In genomic region chr5:24525360-24526189, GRCm38 (mm10) we compare ENCODE assay signal across 8 mouse cellular contexts. TPM values are rescaled to one million over a fixed set of nuclear protein-coding genes. Genes with fewer than 3 reads are reported as not detected.
DNase-seq lines count a peak whose midpoint lies in the region; ATAC-seq and TF ChIP-seq lines count a peak whose summit lies in the region.

No protein-coding gene starts in this region.

- H3K9ac ChIP-seq in kidney, embryonic 14.5 days (ENCODE audit: low read depth, low read length), result no peak overlapping the region
- no peak overlapping the region for H3K9ac ChIP-seq in intestine, postnatal 0 days (ENCODE audit: low read depth, low read length)
- peak overlapping the region; percentile 62 for H3K9ac ChIP-seq in neural tube, embryonic 11.5 days (ENCODE audit: low read length)

- 4% methylated on average over 34 of the region's 34 CpGs for WGBS in kidney, embryonic 14.5 days
- WGBS in forebrain, embryonic 10.5 days, result 2% methylated on average over 34 of the region's 34 CpGs
- 4% methylated on average over 34 of the region's 34 CpGs for WGBS in intestine, postnatal 0 days
- WGBS in neural tube, embryonic 11.5 days, result 3% methylated on average over 34 of the region's 34 CpGs

- no peaks in the 10 kb centered on the region for H3K36me3 ChIP-seq in kidney, embryonic 14.5 days (ENCODE audit: control insufficient read depth, insufficient read depth, low read length)
- H3K36me3 ChIP-seq in forebrain, embryonic 10.5 days (replicated peaks), result no peaks in the 10 kb centered on the region
- no peaks in the 10 kb centered on the region for H3K36me3 ChIP-seq in intestine, postnatal 0 days (ENCODE audit: control insufficient read depth, insufficient read depth)
- H3K36me3 ChIP-seq in neural tube, embryonic 11.5 days (ENCODE audit: control insufficient read depth, insufficient read depth, low read length), result no peaks in the 10 kb centered on the region

- H3K27ac ChIP-seq in kidney, embryonic 14.5 days (ENCODE audit: low read depth, low read length), result no peak overlapping the region
- H3K27ac ChIP-seq in forebrain, embryonic 10.5 days, result peak overlapping the region; percentile 74; the same call in 1 of the 2 replicates
- no peak overlapping the region for H3K27ac ChIP-seq in intestine, postnatal 0 days (ENCODE audit: low read depth, low read length)
- no peak overlapping the region for H3K27ac ChIP-seq in neural tube, embryonic 11.5 days (ENCODE audit: low read depth, low read length)

- H3K4me2 ChIP-seq in kidney, embryonic 14.5 days (replicated peaks; ENCODE audit: low read depth, low read length), result peak overlapping the region; percentile 87
- H3K4me2 ChIP-seq in intestine, postnatal 0 days (replicated peaks; ENCODE audit: low read depth), result peak overlapping the region; percentile 73
- H3K4me2 ChIP-seq in neural tube, embryonic 11.5 days (ENCODE audit: low read depth), result peak overlapping the region; percentile 86

- H3K9me3 ChIP-seq in kidney, embryonic 14.5 days (ENCODE audit: control insufficient read depth, low read length), result no peaks in the 10 kb centered on the region
- no peaks in the 10 kb centered on the region for H3K9me3 ChIP-seq in forebrain, embryonic 10.5 days
- no peaks in the 10 kb centered on the region for H3K9me3 ChIP-seq in intestine, postnatal 0 days (ENCODE audit: control insufficient read depth)
- H3K9me3 ChIP-seq in neural tube, embryonic 11.5 days (ENCODE audit: control insufficient read depth, low read length), result no peaks in the 10 kb centered on the region

- peaks cover 88% of the 10 kb centered on the region for H3K27me3 ChIP-seq in kidney, embryonic 14.5 days (ENCODE audit: control insufficient read depth, insufficient read depth, low read length)
- peaks cover 99% of the 10 kb centered on the region for H3K27me3 ChIP-seq in forebrain, embryonic 10.5 days (ENCODE audit: poor library complexity, severe bottlenecking)
- peaks cover 85% of the 10 kb centered on the region for H3K27me3 ChIP-seq in intestine, postnatal 0 days (replicated peaks; ENCODE audit: control insufficient read depth, insufficient read depth, low read length)
- peaks cover 53% of the 10 kb centered on the region for H3K27me3 ChIP-seq in neural tube, embryonic 11.5 days (ENCODE audit: control insufficient read depth, insufficient read depth, low read length)

- peaks cover 13% of the 10 kb centered on the region for H3K4me1 ChIP-seq in kidney, embryonic 14.5 days (ENCODE audit: control insufficient read depth, insufficient read depth, low read length)
- peaks cover 60% of the 10 kb centered on the region for H3K4me1 ChIP-seq in forebrain, embryonic 10.5 days
- H3K4me1 ChIP-seq in intestine, postnatal 0 days (replicated peaks; ENCODE audit: control insufficient read depth, insufficient read depth, low read length), result peaks cover 4% of the 10 kb centered on the region; the same call in 1 of the 2 replicates
- H3K4me1 ChIP-seq in neural tube, embryonic 11.5 days (ENCODE audit: control insufficient read depth, insufficient read depth, low read length), result peaks cover 8% of the 10 kb centered on the region

- DNase-seq in kidney, adult 9 months, result no peak
- DNase-seq in forebrain, embryonic 10.5 days (ENCODE audit: extremely low spot score, low spot score), result peak; percentile 37
- DNase-seq in neural tube, embryonic 11.5 days (ENCODE audit: low spot score), result no peak
- DNase-seq in spleen, postnatal 10 days (ENCODE audit: low spot score in 2 of 2), result no peak
- DNase-seq in frontal cortex, postnatal 14 days (ENCODE audit: low spot score in 2 of 2), result no peak

- peak overlapping the region; percentile 45 for H3K4me3 ChIP-seq in kidney, embryonic 14.5 days (ENCODE audit: low read length)
- peak overlapping the region; percentile 56 for H3K4me3 ChIP-seq in forebrain, embryonic 10.5 days
- peak overlapping the region; percentile 37 for H3K4me3 ChIP-seq in intestine, postnatal 0 days (ENCODE audit: low read depth, low read length)
- H3K4me3 ChIP-seq in neural tube, embryonic 11.5 days (ENCODE audit: low read depth, low read length), result peak overlapping the region; percentile 50

- no peak for ATAC-seq in kidney, embryonic 14.5 days (ENCODE audit: low FRiP score, low TSS enrichment)
- no peak for ATAC-seq in intestine, postnatal 0 days
- 0 out of 2 replicates have a peak, but pooled peaks have one; percentile 2 for ATAC-seq in neural tube, embryonic 11.5 days (ENCODE audit: insufficient read depth, low FRiP score, low TSS enrichment)
- ATAC-seq in CD4-positive, CD25-positive, alpha-beta regulatory T cell, adult 4 months, result no peak

- no peak for TF ChIP-seq CTCF in intestine, postnatal 0 days (IDR thresholded peaks at IDR 0.05; ENCODE audit: low read depth)

RNA-seq across cellular contexts. Expression of gene Gbx1, which starts 1.4 kb away (rescaled TPM):
- 0.05 TPM in 1 of 2 replicates, not detected in the other for polyA plus RNA-seq in kidney, embryonic 14.5 days (2014; fragmentation: Nextera tagmentation; extraction: Ambion mirVana)
- 0.09 and 0.21 TPM in 2 replicates for polyA plus RNA-seq in forebrain, embryonic 10.5 days (2016; fragmentation: Nextera tagmentation; extraction: Ambion mirVana)
- polyA plus RNA-seq in intestine, postnatal 0 days (2015; fragmentation: Nextera tagmentation; extraction: Ambion mirVana), result not detected in 2 replicates
- 0.92 and 1.3 TPM in 2 replicates for polyA plus RNA-seq in neural tube, embryonic 11.5 days (2014; fragmentation: Nextera tagmentation; extraction: Ambion mirVana)
- polyA plus RNA-seq in CD4-positive, CD25-positive, alpha-beta regulatory T cell, adult 4 months (2017; shearing (Covaris generic)), result not detected

RNA-seq across cellular contexts. Expression of gene Asb10, which starts 15.2 kb away (rescaled TPM):
- polyA plus RNA-seq in kidney, embryonic 14.5 days (2014; fragmentation: Nextera tagmentation; extraction: Ambion mirVana), result 0.54 and 0.91 TPM in 2 replicates
- polyA plus RNA-seq in forebrain, embryonic 10.5 days (2016; fragmentation: Nextera tagmentation; extraction: Ambion mirVana), result 0.09 and 0.15 TPM in 2 replicates
- 0.09 and 0.18 TPM in 2 replicates for polyA plus RNA-seq in intestine, postnatal 0 days (2015; fragmentation: Nextera tagmentation; extraction: Ambion mirVana)
- polyA plus RNA-seq in neural tube, embryonic 11.5 days (2014; fragmentation: Nextera tagmentation; extraction: Ambion mirVana), result 0.38 TPM in 1 of 2 replicates, not detected in the other
- not detected for polyA plus RNA-seq in CD4-positive, CD25-positive, alpha-beta regulatory T cell, adult 4 months (2017; shearing (Covaris generic))

RNA-seq across cellular contexts. Expression of gene 4931409K22Rik, which starts 31.0 kb away (rescaled TPM):
- 0.26 and 0.34 TPM in 2 replicates for polyA plus RNA-seq in kidney, embryonic 14.5 days (2014; fragmentation: Nextera tagmentation; extraction: Ambion mirVana)
- polyA plus RNA-seq in forebrain, embryonic 10.5 days (2016; fragmentation: Nextera tagmentation; extraction: Ambion mirVana), result 0.06 TPM in 1 of 2 replicates, not detected in the other
- polyA plus RNA-seq in intestine, postnatal 0 days (2015; fragmentation: Nextera tagmentation; extraction: Ambion mirVana), result not detected in 2 replicates
- not detected in 2 replicates for polyA plus RNA-seq in neural tube, embryonic 11.5 days (2014; fragmentation: Nextera tagmentation; extraction: Ambion mirVana)
- polyA plus RNA-seq in CD4-positive, CD25-positive, alpha-beta regulatory T cell, adult 4 months (2017; shearing (Covaris generic)), result not detected

RNA-seq across cellular contexts. Expression of gene Abcf2, which starts 51.7 kb away (rescaled TPM):
- 102 and 121 TPM in 2 replicates for polyA plus RNA-seq in kidney, embryonic 14.5 days (2014; fragmentation: Nextera tagmentation; extraction: Ambion mirVana)
- polyA plus RNA-seq in forebrain, embryonic 10.5 days (2016; fragmentation: Nextera tagmentation; extraction: Ambion mirVana), result 193 and 197 TPM in 2 replicates
- 40.1 and 40.5 TPM in 2 replicates for polyA plus RNA-seq in intestine, postnatal 0 days (2015; fragmentation: Nextera tagmentation; extraction: Ambion mirVana)
- 136 and 147 TPM in 2 replicates for polyA plus RNA-seq in neural tube, embryonic 11.5 days (2014; fragmentation: Nextera tagmentation; extraction: Ambion mirVana)
- polyA plus RNA-seq in CD4-positive, CD25-positive, alpha-beta regulatory T cell, adult 4 months (2017; shearing (Covaris generic)), result 10 to 100 TPM; 62.1 to 87.7 TPM
